Mouse (Mus musculus): ENCODE measurements around the gene Car2.

Gene Car2

DNA sequence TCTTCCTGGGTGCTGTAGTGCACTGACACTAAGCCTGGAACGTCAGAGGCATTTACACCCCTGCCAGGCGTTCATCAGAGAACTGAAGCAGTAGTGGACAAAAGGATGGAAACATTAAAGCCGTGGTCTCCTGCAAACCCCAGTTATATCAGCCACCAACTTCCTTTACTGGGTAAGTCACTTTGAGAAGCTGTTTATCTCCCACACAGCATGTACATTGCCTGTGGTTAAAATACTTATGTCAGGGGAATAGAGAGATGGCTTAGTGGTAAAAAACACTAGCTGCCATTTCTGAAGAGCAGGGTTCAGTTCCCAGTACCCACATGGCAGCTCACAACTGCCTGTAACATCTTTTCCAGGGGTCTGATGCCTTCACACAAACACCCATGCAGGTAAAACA lies 58.6 kb downstream of the Car2 start:
- Histone ChIP-seq H3K36me3 (ENCODE audit: insufficient read depth, low read length) (no peaks in the 10 kb centered on the region), H3K4me1 (replicated peaks; ENCODE audit: low read depth, low read length) (no peaks in the 10 kb centered on the region; the same call in 1 of the 2 replicates), H3K9me3 (ENCODE audit: low read length) (no peaks in the 10 kb centered on the region), H3K27me3 (ENCODE audit: insufficient read depth, low read length) (no peaks in the 10 kb centered on the region), H3K4me3 (replicated peaks; ENCODE audit: low read length) (no peak overlapping the region)
- TF ChIP-seq NANOG (IDR thresholded peaks at IDR 0.05; ENCODE audit: borderline replicate concordance, low read length), result no peak
- no peak for TF ChIP-seq CTCF (conservative IDR thresholded peaks at IDR 0.05; ENCODE audit: low read length)
- no peak for TF ChIP-seq POU5F1 (IDR thresholded peaks at IDR 0.05; ENCODE audit: borderline replicate concordance, low read length)

DNA sequence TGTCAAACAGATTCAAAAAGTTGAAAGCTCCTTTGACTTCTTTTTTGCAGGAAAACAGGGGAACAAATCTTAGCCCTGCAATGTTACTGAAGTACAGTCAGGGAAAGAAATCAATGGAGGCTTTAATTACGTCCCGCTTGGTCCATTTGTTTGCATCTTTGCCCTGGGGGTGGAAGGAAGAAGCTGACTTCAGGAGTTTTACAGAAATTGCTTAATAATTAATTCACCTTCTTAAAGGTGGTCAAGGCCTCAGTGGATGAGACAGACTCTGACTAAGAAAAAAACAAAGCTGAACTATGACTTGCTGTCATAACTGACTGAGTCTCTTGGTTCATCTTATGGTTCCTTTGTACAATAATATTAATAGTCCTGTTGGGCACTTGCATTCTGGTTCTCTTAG lies 59.6 kb downstream of the Car2 start:
- Histone ChIP-seq H3K9me3 (ENCODE audit: low read length) (no peaks in the 10 kb centered on the region), H3K4me3 (replicated peaks; ENCODE audit: low read length) (no peak overlapping the region), H3K4me1 (replicated peaks; ENCODE audit: low read depth, low read length) (no peaks in the 10 kb centered on the region; the same call in 1 of the 2 replicates), H3K36me3 (ENCODE audit: insufficient read depth, low read length) (no peaks in the 10 kb centered on the region), H3K27me3 (ENCODE audit: insufficient read depth, low read length) (no peaks in the 10 kb centered on the region)
- TF ChIP-seq POU5F1 (IDR thresholded peaks at IDR 0.05; ENCODE audit: borderline replicate concordance, low read length), result no peak
- no peak for TF ChIP-seq CTCF (conservative IDR thresholded peaks at IDR 0.05; ENCODE audit: low read length)
- TF ChIP-seq NANOG (IDR thresholded peaks at IDR 0.05; ENCODE audit: borderline replicate concordance, low read length), result no peak

DNA sequence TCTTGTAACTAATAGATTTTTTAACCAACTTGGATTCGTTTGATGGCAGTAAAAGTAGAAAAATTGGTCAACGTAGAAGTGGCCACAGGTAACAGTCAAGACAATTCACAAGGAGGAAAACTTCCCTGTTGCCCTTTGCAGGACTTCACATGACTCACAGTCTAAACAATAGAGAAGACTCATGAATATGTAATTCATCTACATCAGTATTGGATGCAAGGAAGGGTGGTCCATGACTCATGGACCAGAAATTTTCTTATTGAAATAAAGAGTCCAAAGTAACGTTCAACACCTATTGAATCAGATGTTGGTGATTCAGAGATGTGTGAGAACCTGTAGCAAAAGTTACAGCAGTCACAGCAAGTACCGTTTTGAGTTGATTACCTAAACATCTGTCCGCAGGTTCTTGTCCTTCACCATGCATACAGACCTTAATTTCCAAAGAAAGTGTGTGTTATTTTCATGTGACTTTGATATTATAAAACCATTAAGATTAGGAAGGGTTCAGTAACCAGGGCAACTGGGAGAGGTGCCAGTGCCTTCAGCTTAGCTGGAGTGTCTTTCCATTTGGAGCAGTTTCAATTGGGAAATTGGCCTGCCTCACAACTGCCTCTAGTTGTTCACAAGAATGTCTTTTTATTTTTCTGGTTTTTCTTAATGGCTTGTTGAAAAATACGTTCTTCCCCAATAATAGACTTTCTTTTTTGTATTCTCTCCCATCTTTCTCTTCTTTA lies 62.2 kb downstream of the Car2 start:
- Histone ChIP-seq H3K9me3 (ENCODE audit: low read length) (no peaks in the 10 kb centered on the region), H3K4me3 (replicated peaks; ENCODE audit: low read length) (no peak overlapping the region), H3K27me3 (ENCODE audit: insufficient read depth, low read length) (no peaks in the 10 kb centered on the region), H3K4me1 (replicated peaks; ENCODE audit: low read depth, low read length) (peaks cover 4% of the 10 kb centered on the region; the same call in 1 of the 2 replicates), H3K36me3 (ENCODE audit: insufficient read depth, low read length) (no peaks in the 10 kb centered on the region)
- TF ChIP-seq CTCF (conservative IDR thresholded peaks at IDR 0.05; ENCODE audit: low read length) (no peak), POU5F1 (IDR thresholded peaks at IDR 0.05; ENCODE audit: borderline replicate concordance, low read length) (no peak), NANOG (IDR thresholded peaks at IDR 0.05; ENCODE audit: borderline replicate concordance, low read length) (no peak)

DNA sequence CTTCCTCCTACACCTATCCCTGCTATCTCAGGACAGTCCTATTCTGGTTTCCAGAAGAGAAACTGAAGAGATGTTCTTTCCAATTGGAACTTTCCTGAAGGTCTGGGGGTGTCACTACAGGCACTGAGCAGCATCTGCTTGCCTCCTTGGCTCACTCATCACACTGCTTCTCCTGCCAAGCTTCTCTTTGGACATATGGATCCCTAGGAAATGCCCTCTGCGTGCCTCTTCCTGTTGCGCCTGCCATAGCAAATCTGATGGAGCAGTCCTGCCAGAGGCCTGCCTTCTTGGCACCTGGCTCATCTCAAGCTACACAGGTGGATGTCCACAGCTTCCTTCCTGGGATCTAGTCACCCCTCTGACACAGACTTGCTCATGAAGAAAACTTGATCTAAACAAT lies 64.0 kb downstream of the Car2 start:
- Histone ChIP-seq H3K9me3 (ENCODE audit: low read length) (no peaks in the 10 kb centered on the region), H3K4me3 (replicated peaks; ENCODE audit: low read length) (no peak overlapping the region), H3K27me3 (ENCODE audit: insufficient read depth, low read length) (no peaks in the 10 kb centered on the region), H3K4me1 (replicated peaks; ENCODE audit: low read depth, low read length) (peaks cover 4% of the 10 kb centered on the region; the same call in 1 of the 2 replicates), H3K36me3 (ENCODE audit: insufficient read depth, low read length) (no peaks in the 10 kb centered on the region)
- TF ChIP-seq CTCF (conservative IDR thresholded peaks at IDR 0.05; ENCODE audit: low read length) (no peak), NANOG (IDR thresholded peaks at IDR 0.05; ENCODE audit: borderline replicate concordance, low read length) (no peak)

Data from E14TG2a.4 (cell line).